Mouse (Mus musculus): Measurements from ENCODE around the gene Per2. TPM values are rescaled to one million over a fixed set of nuclear protein-coding genes. Genes with fewer than 3 reads are reported as not detected.
"Not testable (repeated sequence)": the region's sequence is repeated elsewhere in the genome, so short reads cannot be mapped to it uniquely, and the experiment has no call there.

The Per2 gene
- polyA plus RNA-seq, 1 experiment from 2014 or later: 8.3 TPM

DNA sequence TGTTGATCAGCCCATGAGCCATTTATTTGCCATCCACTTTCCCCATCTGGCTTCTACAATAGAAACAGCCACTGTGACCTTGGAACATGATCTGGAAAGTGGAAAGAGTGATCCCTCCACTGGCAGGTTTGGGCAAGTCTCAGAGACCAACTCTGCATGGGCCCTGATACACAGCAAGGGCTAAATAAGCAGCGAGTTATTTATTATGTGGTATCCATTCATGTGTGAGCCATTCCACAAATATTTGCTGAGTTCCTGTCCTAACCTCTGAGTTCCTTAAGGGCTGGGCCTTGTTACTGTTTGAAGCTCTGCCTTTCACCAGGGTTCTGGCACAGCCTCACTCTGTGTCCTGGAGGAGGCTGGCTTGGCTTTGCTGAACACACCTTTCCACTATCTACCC is 31.2 kb upstream of the Per2 start:
- Histone ChIP-seq H3K27me3 (ENCODE audit: insufficient read depth, low read length) (no peaks in the 10 kb centered on the region), H3K9me3 (ENCODE audit: low read depth, low read length) (no peaks in the 10 kb centered on the region), H3K27ac (ENCODE audit: low read depth) (no peak overlapping the region), H3K9ac (no peak overlapping the region), H3K4me2 (no peak overlapping the region), H3K4me1 (ENCODE audit: insufficient read depth) (no peaks in the 10 kb centered on the region; the same call in 1 of the 2 replicates), H3K4me3 (ENCODE audit: low read depth, low read length) (no peak overlapping the region), H3K36me3 (ENCODE audit: insufficient read depth) (no peaks in the 10 kb centered on the region)
- WGBS: 59% methylated on average over 1 of the region's 1 CpGs
- no peak for TF ChIP-seq CTCF (IDR thresholded peaks at IDR 0.05; ENCODE audit: low read depth)
- DNase-seq: peak; percentile 4
- no peak for ATAC-seq (ENCODE audit: insufficient read depth)

DNA sequence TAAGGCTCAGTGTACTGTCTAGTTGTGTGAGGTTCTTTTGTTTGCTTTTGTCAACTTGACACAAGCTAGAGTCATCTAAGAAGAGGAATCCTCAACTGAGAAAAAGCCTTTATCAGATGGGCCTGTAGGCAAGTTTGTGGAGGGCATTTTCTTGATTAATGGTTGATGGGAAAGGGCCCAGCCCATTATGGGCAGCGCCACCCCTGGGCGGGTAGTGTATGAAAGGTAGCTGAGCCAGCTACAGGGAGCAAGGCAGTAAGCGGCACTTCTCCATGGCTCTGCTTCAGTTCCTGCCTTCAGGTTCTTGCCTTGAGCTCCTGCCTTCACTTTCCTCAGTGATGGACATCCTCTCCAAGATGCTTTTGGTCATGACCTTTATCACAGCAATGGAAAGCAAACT is 27.0 kb upstream of the Per2 start:
- Histone ChIP-seq H3K36me3 (ENCODE audit: insufficient read depth) (no peaks in the 10 kb centered on the region), H3K9ac (no peak overlapping the region), H3K27me3 (ENCODE audit: insufficient read depth, low read length) (no peaks in the 10 kb centered on the region), H3K4me1 (ENCODE audit: insufficient read depth) (no peaks in the 10 kb centered on the region), H3K4me2 (no peak overlapping the region), H3K27ac (ENCODE audit: low read depth) (no peak overlapping the region), H3K9me3 (ENCODE audit: low read depth, low read length) (no peaks in the 10 kb centered on the region), H3K4me3 (ENCODE audit: low read depth, low read length) (no peak overlapping the region)
- 76% methylated on average over 3 of the region's 3 CpGs for WGBS
- DNase-seq: no peak
- TF ChIP-seq CTCF (IDR thresholded peaks at IDR 0.05; ENCODE audit: low read depth): no peak
- no peak for ATAC-seq (ENCODE audit: insufficient read depth)

DNA sequence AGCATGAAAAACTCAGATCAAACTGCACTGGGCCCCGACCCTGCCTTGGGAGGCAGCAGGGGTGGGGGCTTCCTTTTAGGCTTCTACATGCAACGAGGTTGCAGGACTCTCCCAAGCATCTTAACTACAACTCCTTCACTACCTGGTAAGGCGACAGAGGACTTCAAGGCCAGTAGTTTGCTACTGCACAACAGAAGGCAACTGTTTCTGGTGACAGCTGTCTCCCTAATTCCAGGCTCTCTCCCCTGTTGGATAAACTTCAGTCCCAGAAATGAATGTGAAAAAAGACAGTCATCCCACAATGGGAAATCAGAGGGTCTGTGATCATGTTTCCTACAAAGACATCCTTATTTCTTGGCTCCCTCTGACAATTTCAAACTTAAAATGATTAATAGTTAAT is 26.3 kb upstream of the Per2 start:
- H3K27me3 ChIP-seq (ENCODE audit: insufficient read depth, low read length): no peaks in the 10 kb centered on the region
- DNase-seq: no peak
- H3K9me3 ChIP-seq (ENCODE audit: low read depth, low read length): no peaks in the 10 kb centered on the region
- no peak overlapping the region for H3K27ac ChIP-seq (ENCODE audit: low read depth)
- H3K4me3 ChIP-seq (ENCODE audit: low read depth, low read length): no peak overlapping the region
- H3K36me3 ChIP-seq (ENCODE audit: insufficient read depth): no peaks in the 10 kb centered on the region
- WGBS: 66% methylated on average over 3 of the region's 3 CpGs
- H3K4me1 ChIP-seq (ENCODE audit: insufficient read depth): no peaks in the 10 kb centered on the region
- no peak overlapping the region for H3K4me2 ChIP-seq
- ATAC-seq (ENCODE audit: insufficient read depth): no peak
- no peak overlapping the region for H3K9ac ChIP-seq
- TF ChIP-seq CTCF (IDR thresholded peaks at IDR 0.05; ENCODE audit: low read depth): no peak

DNA sequence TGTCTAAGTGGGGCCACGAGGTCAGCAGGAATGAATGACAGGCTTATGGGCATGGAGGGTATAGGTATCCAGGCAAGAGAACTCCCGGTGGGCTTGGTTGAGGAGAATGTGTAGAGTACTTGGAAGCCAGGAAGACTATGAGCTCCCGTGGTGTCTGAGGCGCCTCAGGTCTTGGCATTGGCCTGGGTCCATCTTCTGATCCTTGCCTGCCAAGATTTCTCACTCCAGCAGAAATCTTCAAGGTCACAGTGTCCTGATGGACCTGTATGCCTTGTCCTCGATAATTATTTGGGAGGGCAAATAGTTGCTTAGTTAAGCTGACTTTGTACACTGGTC is 24.9 kb upstream of the Per2 start:
- no peaks in the 10 kb centered on the region for H3K9me3 ChIP-seq (ENCODE audit: low read depth, low read length)
- ATAC-seq (ENCODE audit: insufficient read depth): no peak
- H3K27ac ChIP-seq (ENCODE audit: low read depth): no peak overlapping the region
- no peak overlapping the region for H3K4me2 ChIP-seq
- H3K4me3 ChIP-seq (ENCODE audit: low read depth, low read length): no peak overlapping the region
- 59% methylated on average over 5 of the region's 5 CpGs for WGBS
- H3K27me3 ChIP-seq (ENCODE audit: insufficient read depth, low read length): no peaks in the 10 kb centered on the region
- TF ChIP-seq CTCF (IDR thresholded peaks at IDR 0.05; ENCODE audit: low read depth): no peak
- H3K9ac ChIP-seq: no peak overlapping the region
- H3K36me3 ChIP-seq (ENCODE audit: insufficient read depth): no peaks in the 10 kb centered on the region
- no peaks in the 10 kb centered on the region for H3K4me1 ChIP-seq (ENCODE audit: insufficient read depth)
- DNase-seq: no peak

DNA sequence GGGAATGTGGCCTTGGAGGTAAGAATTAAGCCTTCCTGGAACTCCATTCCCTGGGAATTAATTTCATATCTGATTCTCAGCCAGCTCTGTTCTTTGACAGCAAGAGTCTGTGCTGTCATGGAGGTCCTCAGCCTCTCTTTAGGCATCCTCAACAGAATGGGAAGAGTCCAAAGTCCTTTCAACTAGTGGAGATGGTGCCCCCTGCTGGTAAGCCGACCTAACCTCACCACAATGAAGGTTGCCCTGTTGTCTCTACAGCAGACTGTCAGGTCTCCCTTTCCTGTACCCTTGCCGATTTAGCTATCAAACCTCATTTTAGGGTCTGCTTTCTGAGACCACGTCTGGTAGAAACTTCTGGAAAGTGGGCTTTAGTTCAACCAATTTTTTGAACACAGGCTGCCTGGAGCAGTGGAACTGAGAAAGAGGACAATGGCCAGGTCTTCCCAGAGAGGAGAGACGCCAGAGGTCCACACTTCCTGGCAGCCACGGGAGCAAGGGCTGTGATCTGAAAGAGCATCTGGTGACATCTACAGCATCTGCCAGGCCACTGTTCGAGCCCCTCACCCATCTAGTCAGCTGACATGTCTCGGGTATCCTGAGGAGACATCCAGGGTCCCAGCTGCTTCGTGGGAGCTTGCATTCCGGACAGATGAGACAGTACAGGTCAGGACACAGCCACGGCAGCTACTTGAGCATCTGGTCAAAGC is 24.3 kb upstream of the Per2 start:
- WGBS: 33% methylated on average over 10 of the region's 10 CpGs
- peak; percentile 84 for ATAC-seq (ENCODE audit: insufficient read depth)

GRCm38 (mm10) chr1:91482616-91483211 is 23.6 kb upstream of the Per2 start:
- Histone ChIP-seq H3K9me3 (ENCODE audit: low read depth, low read length) (no peaks in the 10 kb centered on the region; the same call in 1 of the 2 replicates), H3K36me3 (ENCODE audit: insufficient read depth) (no peaks in the 10 kb centered on the region), H3K4me2 (no peak overlapping the region), H3K9ac (no peak overlapping the region), H3K4me1 (ENCODE audit: insufficient read depth) (no peaks in the 10 kb centered on the region), H3K27me3 (ENCODE audit: insufficient read depth, low read length) (no peaks in the 10 kb centered on the region), H3K27ac (ENCODE audit: low read depth) (no peak overlapping the region), H3K4me3 (ENCODE audit: low read depth, low read length) (no peak overlapping the region)
- ATAC-seq (ENCODE audit: insufficient read depth) (no peak), DNase-seq (no peak)
- 62% methylated on average over 7 of the region's 7 CpGs for WGBS
- TF ChIP-seq CTCF (IDR thresholded peaks at IDR 0.05; ENCODE audit: low read depth): no peak

More for the DNA sequence above, 24.3 kb upstream of the Per2 start:
- H3K9ac ChIP-seq: no peak overlapping the region
- no peak overlapping the region for H3K27ac ChIP-seq (ENCODE audit: low read depth)
- no peaks in the 10 kb centered on the region for H3K36me3 ChIP-seq (ENCODE audit: insufficient read depth)
- no peak overlapping the region for H3K4me3 ChIP-seq (ENCODE audit: low read depth, low read length)
- H3K4me1 ChIP-seq (ENCODE audit: insufficient read depth): no peaks in the 10 kb centered on the region
- peak; percentile 94 for TF ChIP-seq CTCF (IDR thresholded peaks at IDR 0.05; ENCODE audit: low read depth)
- peak; percentile 94 for DNase-seq
- no peaks in the 10 kb centered on the region for H3K27me3 ChIP-seq (ENCODE audit: insufficient read depth, low read length)
- no peaks in the 10 kb centered on the region; the same call in 1 of the 2 replicates for H3K9me3 ChIP-seq (ENCODE audit: low read depth, low read length)
- H3K4me2 ChIP-seq: no peak overlapping the region

DNA sequence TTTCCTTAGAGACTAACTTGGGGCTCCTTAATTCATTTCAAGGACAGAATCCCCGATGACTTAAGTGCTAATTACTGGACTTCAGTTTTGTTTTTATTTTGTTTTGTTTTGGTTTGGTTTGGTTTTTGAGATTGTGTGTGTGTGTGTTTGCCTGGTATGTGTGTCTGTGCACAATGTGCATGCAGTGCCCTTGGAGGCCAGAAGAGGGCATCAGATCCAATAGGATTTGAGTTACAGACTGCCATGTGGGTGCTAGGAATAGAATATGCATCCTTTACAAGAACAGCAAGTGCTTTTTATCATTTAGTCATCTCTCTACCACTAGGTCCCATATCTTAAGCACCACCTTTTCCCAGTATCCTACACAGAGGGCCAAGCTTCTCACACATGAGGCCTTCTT is 19.8 kb upstream of the Per2 start:
- H3K4me2 ChIP-seq: no peak overlapping the region
- DNase-seq (no peak), ATAC-seq (ENCODE audit: insufficient read depth) (no peak)
- H3K9ac ChIP-seq: no peak overlapping the region
- H3K4me1 ChIP-seq (ENCODE audit: insufficient read depth): no peaks in the 10 kb centered on the region
- no peaks in the 10 kb centered on the region for H3K27me3 ChIP-seq (ENCODE audit: insufficient read depth, low read length)
- H3K36me3 ChIP-seq (ENCODE audit: insufficient read depth): no peaks in the 10 kb centered on the region
- TF ChIP-seq CTCF (IDR thresholded peaks at IDR 0.05; ENCODE audit: low read depth): peak; percentile 21; the same call in 1 of the 2 replicates
- no peak overlapping the region for H3K4me3 ChIP-seq (ENCODE audit: low read depth, low read length)
- H3K27ac ChIP-seq (ENCODE audit: low read depth): no peak overlapping the region
- H3K9me3 ChIP-seq (ENCODE audit: low read depth, low read length): no peaks in the 10 kb centered on the region; the same call in 1 of the 2 replicates
- 90% methylated on average over 1 of the region's 1 CpGs for WGBS

- ATAC-seq (ENCODE audit: insufficient read depth); H3K4me2 ChIP-seq; H3K4me3 ChIP-seq (ENCODE audit: low read depth, low read length); DNase-seq; H3K9ac ChIP-seq; H3K27me3 ChIP-seq (ENCODE audit: insufficient read depth, low read length); H3K36me3 ChIP-seq (ENCODE audit: insufficient read depth); H3K9me3 ChIP-seq (ENCODE audit: low read depth, low read length); H3K27ac ChIP-seq (ENCODE audit: low read depth); H3K4me1 ChIP-seq (ENCODE audit: insufficient read depth): not testable (repeated sequence)
- 94% methylated on average over 10 of the region's 13 CpGs for WGBS
Measured at GRCm38 (mm10) chr1:91478145-91478544, 19.0 kb upstream of the Per2 start.

Measured in lung, embryonic 14.5 days (tissue).